Mouse (Mus musculus) hindbrain, embryonic 16.5 days (tissue): ENCODE measurements around the gene Myh7. TPM values are rescaled to one million over a fixed set of nuclear protein-coding genes. Genes with fewer than 3 reads are reported as not detected.
"Not testable (repeated sequence)": the region's sequence is repeated elsewhere in the genome, so short reads cannot be mapped to it uniquely, and the experiment has no call there.

Experiments used
- ATAC-seq: fragments of 200-750 bp; cut with Nextera tagmentation; 2 replicates; pipeline ENCODE4 v1.8.0; 2017; ENCODE audit warnings: moderate TSS enrichment, moderate library complexity
- H3K27ac ChIP-seq: fragments of 300-500 bp; sonication (generic); 2 replicates; pipeline ENCODE4 v1.5.1; 2014; ENCODE audit warnings: low read depth, mild to moderate bottlenecking, control low read depth, low read length, moderate library complexity
- H3K27me3 ChIP-seq: fragments of 300-500 bp; sonication (generic); replicated peaks from 2 replicates; pipeline ENCODE4 v1.6.1; 2014; ENCODE audit warnings: low read length; ENCODE audit not compliant: control insufficient read depth, insufficient read depth
- H3K36me3 ChIP-seq: fragments of 300-500 bp; sonication (generic); 2 replicates; pipeline ENCODE4 v1.6.1; 2014; ENCODE audit warnings: mild to moderate bottlenecking, low read length, moderate library complexity, mixed read lengths; ENCODE audit not compliant: control insufficient read depth, insufficient read depth
- H3K4me1 ChIP-seq: fragments of 300-500 bp; sonication (generic); 2 replicates; pipeline ENCODE4 v1.6.1; 2014; ENCODE audit warnings: low read depth, low read length; ENCODE audit not compliant: control insufficient read depth, insufficient read depth
- H3K4me2 ChIP-seq: fragments of 300-500 bp; sonication (generic); 2 replicates; pipeline ENCODE4 v1.6.1; 2014; ENCODE audit warnings: mild to moderate bottlenecking, low read length, control low read depth, moderate library complexity
- H3K4me3 ChIP-seq: fragments of 300-500 bp; sonication (generic); 2 replicates; pipeline ENCODE4 v1.5.1; 2014; ENCODE audit warnings: mild to moderate bottlenecking, low read length, control low read depth, moderate library complexity
- H3K9ac ChIP-seq: fragments of 300-500 bp; sonication (generic); 2 replicates; pipeline ENCODE4 v1.6.1; 2014; ENCODE audit warnings: low read depth, mild to moderate bottlenecking, control low read depth, low read length, moderate library complexity
- H3K9me3 ChIP-seq: fragments of 300-500 bp; sonication (generic); 2 replicates; pipeline ENCODE4 v1.6.1; 2014; ENCODE audit warnings: mild to moderate bottlenecking, low read length, moderate library complexity; ENCODE audit not compliant: control insufficient read depth
- WGBS: fragments of 180-500 bp; shearing (Covaris S2); extraction: QIAGEN DNeasy Blood & Tissue Kit; methylation state at CpG from one replicate; pipeline ENCODE4 v1.1.7; 2014; 5-methylcytosine and 5-hydroxymethylcytosine counted together
- polyA plus RNA-seq: library from polyadenylated mRNA; unstranded; fragments of >200 nt; fragmentation: Nextera tagmentation; extraction: Ambion mirVana; gene quantifications from 2 replicates; pipeline ENCODE4 v1.2.1, GENCODE M21; 2015

Myh7 gene
- polyA plus RNA-seq, 1 experiment from 2014 or later, result 8.5 TPM

DNA sequence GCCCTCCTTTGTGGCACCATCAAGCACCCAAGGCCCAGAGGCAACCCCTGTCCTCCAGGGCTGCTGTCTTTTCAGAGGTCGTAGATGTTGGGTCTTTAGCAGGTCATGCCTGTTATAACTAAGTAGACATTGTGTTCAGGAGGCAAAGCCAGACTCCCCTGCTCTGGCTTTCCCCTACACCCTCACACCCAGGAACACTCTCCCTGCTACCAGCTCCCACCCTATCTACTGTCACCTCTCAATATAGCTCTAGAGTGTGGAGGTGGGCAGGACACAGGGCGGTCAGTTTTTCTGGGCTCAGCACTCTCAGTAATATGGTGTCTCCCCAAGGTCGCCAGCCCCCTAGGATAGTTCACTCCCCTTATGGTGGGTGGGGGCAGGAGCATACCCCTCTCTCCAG, 26.6 kb downstream of the Myh7 start:
- H3K4me2 ChIP-seq, result no peak overlapping the region
- ATAC-seq, result no peak

DNA sequence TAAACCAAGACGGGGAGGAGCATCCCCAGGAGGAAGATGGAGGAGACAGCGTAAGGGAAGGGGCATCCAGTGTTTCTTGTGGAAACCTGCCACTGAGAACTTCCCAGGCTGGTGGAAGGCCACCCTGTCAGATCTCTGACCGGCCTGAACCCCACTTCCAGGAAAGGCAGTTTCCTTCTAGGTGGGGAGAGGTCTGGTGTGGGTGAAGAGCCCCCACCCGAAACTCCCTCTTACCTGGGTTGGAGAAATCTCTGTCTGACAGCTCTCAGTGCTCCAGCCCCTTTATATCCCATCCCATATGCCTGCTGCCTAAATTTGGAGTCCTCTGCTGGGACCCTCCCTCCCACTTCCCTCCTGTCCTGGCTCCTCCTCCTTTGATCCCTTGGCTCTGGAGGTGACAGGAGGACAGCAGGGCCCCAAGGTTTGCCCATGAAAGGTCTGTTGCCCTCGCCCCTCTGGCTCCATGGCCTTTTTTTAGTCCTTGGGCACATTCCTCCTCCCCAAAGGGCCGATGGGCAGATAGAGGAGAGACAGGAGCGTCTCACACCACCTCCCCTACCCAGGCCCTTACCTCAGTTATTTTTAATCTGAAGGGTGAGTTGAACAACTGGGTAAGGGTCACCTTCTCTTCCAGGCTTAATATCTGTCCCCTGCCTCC, 28.0 kb downstream of the Myh7 start, which contains the start of gene Myh6:
Gene Myh6, minus strand, starts transcription at position 608 of the 658 bp plus-strand sequence.
- Histone ChIP-seq H3K9me3 (no peaks in the 10 kb centered on the region), H3K4me2 (no peak within 1 kb of the TSS)

More for the DNA sequence above, 26.6 kb downstream of the Myh7 start:
- Histone ChIP-seq H3K27me3 (no peaks in the 10 kb centered on the region), H3K9ac (no peak overlapping the region), H3K27ac (no peak overlapping the region), H3K4me3 (no peak overlapping the region), H3K36me3 (no peaks in the 10 kb centered on the region), H3K4me1 (no peaks in the 10 kb centered on the region), H3K9me3 (no peaks in the 10 kb centered on the region)
- WGBS, result 88% methylated on average over 3 of the region's 3 CpGs

DNA sequence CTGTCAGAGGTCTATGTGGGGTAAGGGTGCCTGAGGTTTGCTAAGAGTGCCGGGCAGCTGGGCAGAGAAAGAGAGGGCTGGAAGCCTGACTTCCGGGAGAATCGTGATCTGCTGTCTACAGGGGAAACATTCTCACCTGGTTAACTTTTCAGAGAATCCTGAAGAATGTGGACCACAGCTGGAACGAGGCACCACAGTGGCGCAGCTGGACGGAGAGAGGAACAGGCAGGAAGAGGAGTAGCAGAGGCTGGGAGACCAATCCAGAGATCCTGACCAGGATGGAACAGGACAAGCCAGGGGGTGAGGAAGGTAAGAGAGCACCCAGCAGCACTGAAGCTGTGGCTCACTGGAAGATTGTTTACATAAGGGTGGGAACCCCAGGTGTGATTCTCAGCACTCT, 28.8 kb downstream of the Myh7 start:
- no peaks in the 10 kb centered on the region for H3K27me3 ChIP-seq
- no peak for ATAC-seq
- H3K4me2 ChIP-seq, result no peak overlapping the region
- no peak overlapping the region for H3K9ac ChIP-seq
- H3K36me3 ChIP-seq, result no peaks in the 10 kb centered on the region
- WGBS, result 76% methylated on average over 6 of the region's 6 CpGs
- no peak overlapping the region for H3K4me3 ChIP-seq
- no peaks in the 10 kb centered on the region for H3K4me1 ChIP-seq
- H3K27ac ChIP-seq, result no peak overlapping the region
- H3K9me3 ChIP-seq, result no peaks in the 10 kb centered on the region

More for the DNA sequence above, 28.0 kb downstream of the Myh7 start, which contains the start of gene Myh6:
- H3K4me3 ChIP-seq, result no peak within 1 kb of the TSS
- H3K27me3 ChIP-seq, result no peaks in the 10 kb centered on the region
- WGBS, result 79% methylated on average over 7 of the region's 7 CpGs
- ATAC-seq, result no peak
- H3K9ac ChIP-seq, result no peak within 1 kb of the TSS
- H3K4me1 ChIP-seq, result no peaks in the 10 kb centered on the region
- H3K36me3 ChIP-seq, result no peaks in the 10 kb centered on the region
- no peak within 1 kb of the TSS for H3K27ac ChIP-seq

DNA sequence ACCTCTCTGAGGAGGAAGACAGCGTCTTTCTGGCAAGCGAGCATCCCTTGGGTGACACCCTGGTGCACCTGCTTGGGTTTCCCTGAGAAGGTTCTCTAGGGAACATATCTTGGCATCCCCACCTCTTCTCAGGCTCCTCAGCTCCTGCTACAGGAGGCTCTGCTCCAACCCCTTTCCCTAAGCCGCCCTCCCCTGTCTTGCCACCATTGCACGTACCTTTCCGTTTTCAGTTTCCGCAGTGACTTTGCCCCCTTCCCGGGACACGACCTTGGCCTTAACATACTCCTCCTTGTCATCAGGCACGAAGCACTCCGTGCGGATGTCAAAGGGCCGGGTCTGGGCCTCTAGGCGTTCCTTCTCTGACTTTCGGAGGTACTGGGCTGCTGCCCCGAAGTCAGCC, 29.4 kb downstream of the Myh7 start:
- Histone ChIP-seq H3K9ac (no peak overlapping the region), H3K9me3 (no peaks in the 10 kb centered on the region), H3K4me1 (no peaks in the 10 kb centered on the region), H3K4me3 (no peak overlapping the region), H3K27ac (no peak overlapping the region), H3K36me3 (no peaks in the 10 kb centered on the region), H3K4me2 (no peak overlapping the region), H3K27me3 (no peaks in the 10 kb centered on the region)
- no peak for ATAC-seq
- WGBS, result 81% methylated on average over 15 of the region's 15 CpGs

DNA sequence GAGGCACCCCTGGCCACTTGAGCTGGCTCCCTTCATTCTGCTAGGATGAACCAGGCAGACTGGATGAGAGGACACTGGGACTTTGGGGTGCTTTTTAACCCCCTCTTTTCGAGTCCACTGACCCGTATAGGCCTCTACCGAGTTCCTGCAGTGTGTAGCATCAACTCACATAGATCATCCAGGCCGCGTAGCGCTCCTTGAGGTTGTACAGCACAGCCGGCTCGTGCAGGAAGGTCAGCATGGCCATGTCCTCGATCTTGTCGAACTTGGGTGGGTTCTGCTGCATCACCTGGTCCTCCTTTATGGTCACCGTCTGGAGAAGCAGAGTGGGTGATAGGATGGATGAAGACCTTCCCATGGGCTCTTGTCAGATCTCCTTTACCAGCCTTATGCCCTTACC, 30.7 kb downstream of the Myh7 start:
- Histone ChIP-seq H3K27me3 (no peaks in the 10 kb centered on the region), H3K4me2 (no peak overlapping the region), H3K9me3 (no peaks in the 10 kb centered on the region), H3K9ac (no peak overlapping the region), H3K36me3 (no peaks in the 10 kb centered on the region), H3K4me3 (no peak overlapping the region), H3K27ac (no peak overlapping the region), H3K4me1 (no peaks in the 10 kb centered on the region)
- no peak for ATAC-seq
- WGBS, result 81% methylated on average over 11 of the region's 11 CpGs

DNA sequence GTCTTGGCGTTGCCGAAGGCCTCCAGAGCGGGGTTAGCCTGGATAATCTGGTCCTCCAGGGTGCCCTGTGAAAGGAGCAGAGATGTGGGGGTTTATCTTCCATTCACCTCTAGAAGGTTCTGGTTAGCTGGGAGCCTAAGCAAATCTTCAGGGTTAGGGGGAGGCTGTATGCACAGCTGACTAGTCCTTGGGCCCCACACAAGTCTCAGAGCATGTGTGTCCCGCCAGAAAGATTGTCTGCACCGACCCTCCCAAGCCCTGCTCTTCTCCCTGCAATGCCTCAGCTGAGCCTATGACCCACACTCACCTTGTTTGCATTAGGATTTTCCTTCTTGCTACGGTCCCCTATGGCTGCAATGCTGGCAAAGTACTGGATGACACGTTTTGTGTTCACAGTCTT, 31.7 kb downstream of the Myh7 start:
- Histone ChIP-seq H3K4me2 (no peak overlapping the region), H3K9ac (no peak overlapping the region), H3K27ac (no peak overlapping the region), H3K27me3 (no peaks in the 10 kb centered on the region), H3K4me3 (no peak overlapping the region), H3K9me3 (no peaks in the 10 kb centered on the region), H3K4me1 (no peaks in the 10 kb centered on the region), H3K36me3 (no peaks in the 10 kb centered on the region)
- WGBS, result 87% methylated on average over 7 of the region's 7 CpGs
- ATAC-seq, result no peak

DNA sequence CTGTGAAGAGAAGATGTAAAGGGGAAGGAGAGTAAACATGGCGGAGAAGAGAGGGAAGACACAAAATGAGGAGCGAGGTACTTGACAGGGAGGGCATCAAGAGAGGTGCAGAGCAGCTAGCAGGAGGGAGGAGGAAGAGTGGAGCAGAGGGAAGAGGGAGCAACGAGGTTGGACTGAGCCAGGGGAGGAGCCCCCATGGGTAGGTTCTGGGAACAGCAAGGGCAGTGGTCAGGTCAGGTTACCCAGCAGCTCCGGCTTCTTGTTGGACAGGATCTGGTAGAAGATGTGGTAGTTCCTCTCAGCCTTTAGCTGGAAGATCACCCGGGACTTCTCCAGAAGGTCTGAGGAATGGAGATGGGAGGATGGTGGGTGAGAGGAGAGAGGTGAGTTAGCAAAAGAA, 32.9 kb downstream of the Myh7 start:
- H3K4me1 ChIP-seq, result no peaks in the 10 kb centered on the region
- no peak for ATAC-seq
- no peak overlapping the region for H3K9ac ChIP-seq
- H3K36me3 ChIP-seq, result no peaks in the 10 kb centered on the region
- H3K9me3 ChIP-seq, result no peaks in the 10 kb centered on the region
- WGBS, result 86% methylated on average over 5 of the region's 5 CpGs
- H3K27me3 ChIP-seq, result no peaks in the 10 kb centered on the region
- H3K27ac ChIP-seq, result no peak overlapping the region
- no peak overlapping the region for H3K4me3 ChIP-seq
- no peak overlapping the region for H3K4me2 ChIP-seq

DNA sequence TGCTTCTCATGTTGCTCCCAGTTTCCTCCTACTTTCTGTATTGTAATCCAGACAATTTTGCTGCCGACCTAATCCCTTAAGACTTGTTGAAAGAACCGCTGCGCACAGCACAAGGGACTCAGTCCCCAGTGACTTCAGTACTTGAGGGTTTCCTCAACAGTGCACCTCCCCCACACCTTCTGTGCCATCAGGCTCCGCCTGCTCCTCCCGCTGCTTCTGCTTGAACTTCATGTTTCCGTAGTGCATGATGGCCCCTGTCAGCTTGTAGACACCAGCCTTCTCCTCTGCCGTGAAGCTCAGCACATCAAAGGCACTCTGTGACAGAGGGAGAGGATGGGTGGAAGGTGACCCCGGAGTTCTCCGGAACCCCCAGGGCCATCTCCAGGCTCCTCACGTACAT, 33.7 kb downstream of the Myh7 start:
- Histone ChIP-seq H3K9me3 (no peaks in the 10 kb centered on the region), H3K27me3 (no peaks in the 10 kb centered on the region), H3K36me3 (no peaks in the 10 kb centered on the region), H3K4me1 (no peaks in the 10 kb centered on the region), H3K4me2 (no peak overlapping the region), H3K9ac (no peak overlapping the region), H3K4me3 (no peak overlapping the region), H3K27ac (no peak overlapping the region)
- WGBS, result 79% methylated on average over 10 of the region's 10 CpGs
- no peak for ATAC-seq

DNA sequence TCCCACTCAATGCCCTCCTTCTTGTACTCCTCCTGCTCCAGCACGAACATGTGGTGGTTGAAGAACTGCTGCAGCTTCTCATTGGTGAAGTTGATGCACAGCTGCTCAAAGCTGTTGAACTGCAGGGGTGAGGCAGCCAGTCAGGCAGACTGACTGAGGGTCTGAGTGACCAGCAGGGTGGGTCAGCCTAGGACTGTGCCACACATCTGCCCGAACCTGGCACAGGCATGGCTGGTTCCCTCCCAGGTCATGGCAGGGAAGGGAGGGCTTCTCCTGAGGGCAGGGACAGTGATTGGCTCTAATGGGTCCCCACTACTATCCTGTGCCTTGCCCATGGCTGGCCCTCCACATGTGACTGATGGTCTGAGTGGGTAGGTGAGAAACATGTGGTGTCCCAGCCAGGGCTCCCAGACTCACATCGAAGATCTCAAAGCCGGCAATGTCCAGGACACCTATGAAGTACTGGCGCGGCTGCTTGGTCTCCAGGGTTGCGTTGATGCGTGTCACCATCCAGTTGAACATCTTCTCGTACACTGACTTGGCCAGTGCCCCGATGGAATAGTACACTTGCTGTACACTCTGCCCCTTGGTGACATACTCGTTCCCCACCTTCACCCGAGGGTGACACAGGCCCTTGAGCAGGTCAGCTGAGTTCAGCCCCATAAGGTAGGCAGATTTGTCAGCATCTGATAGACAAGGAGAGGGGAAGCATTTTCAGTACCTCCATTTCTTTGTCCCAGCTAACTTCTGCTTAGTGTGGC, 34.4 kb downstream of the Myh7 start:
- H3K36me3 ChIP-seq, H3K27ac ChIP-seq, H3K4me3 ChIP-seq, H3K4me1 ChIP-seq, H3K4me2 ChIP-seq, ATAC-seq, H3K9me3 ChIP-seq, H3K9ac ChIP-seq, H3K27me3 ChIP-seq: not testable (repeated sequence)
- WGBS, result 90% methylated on average over 11 of the region's 12 CpGs
